In genomic region chr4:53115410-53115809, GRCm38 (mm10) we compare ENCODE assay signal across 11 mouse cellular contexts. TPM values are rescaled to one million over a fixed set of nuclear protein-coding genes. Genes with fewer than 3 reads are reported as not detected.
DNase-seq lines count a peak whose midpoint lies in the region; ATAC-seq lines count a peak whose summit lies in the region.
"Had no signal": no experiment of that assay in that cellular context is flagged by ENCODE, and none has a peak within 500 bp of the region (broad histone marks: within the 10 kb centered on the region; RNA-seq: fewer than 3 reads in every experiment).

No protein-coding gene starts in this region.

- no peak overlapping the region for H3K4me3 ChIP-seq in hindbrain, embryonic 12.5 days
- H3K4me3 ChIP-seq in hindbrain, embryonic 14.5 days (replicated peaks; ENCODE audit: low read length), result no peak overlapping the region
- no peak overlapping the region for H3K4me3 ChIP-seq in neural tube, embryonic 11.5 days (ENCODE audit: low read depth, low read length)
- H3K4me3 ChIP-seq: liver, embryonic 15.5 days had no signal

- 33% methylated on average over 4 of the region's 4 CpGs for WGBS in hindbrain, embryonic 12.5 days
- 30% methylated on average over 4 of the region's 4 CpGs for WGBS in hindbrain, embryonic 14.5 days
- WGBS in neural tube, embryonic 11.5 days, result 37% methylated on average over 4 of the region's 4 CpGs

- ATAC-seq in hindbrain, embryonic 12.5 days (ENCODE audit: low FRiP score), result peak; percentile 26; the same call in 1 of the 2 replicates
- ATAC-seq in hindbrain, embryonic 14.5 days (ENCODE audit: low FRiP score), result no peak
- ATAC-seq in neural tube, embryonic 11.5 days (ENCODE audit: insufficient read depth, low FRiP score, low TSS enrichment), result peak; percentile 35; the same call in 1 of the 2 replicates
- ATAC-seq in frontal cortex, adult (ENCODE audit: low TSS enrichment), result no peak

- intact Hi-C loops in heart, postnatal 10 days (cut with DNase I), result no loop called here

- no peaks in the 10 kb centered on the region for H3K9me3 ChIP-seq in hindbrain, embryonic 12.5 days (replicated peaks)
- H3K9me3 ChIP-seq in hindbrain, embryonic 14.5 days (ENCODE audit: control insufficient read depth, low read length), result no peaks in the 10 kb centered on the region
- H3K9me3 ChIP-seq in neural tube, embryonic 11.5 days (ENCODE audit: control insufficient read depth, low read length), result no peaks in the 10 kb centered on the region
- H3K9me3 ChIP-seq: G1E; liver, embryonic 15.5 days had no signal

- H3K36me3 ChIP-seq in hindbrain, embryonic 12.5 days, result no peaks in the 10 kb centered on the region
- H3K36me3 ChIP-seq in hindbrain, embryonic 14.5 days (replicated peaks; ENCODE audit: control insufficient read depth, insufficient read depth), result no peaks in the 10 kb centered on the region
- H3K36me3 ChIP-seq in neural tube, embryonic 11.5 days (ENCODE audit: control insufficient read depth, insufficient read depth, low read length), result no peaks in the 10 kb centered on the region

- H3K27ac ChIP-seq in hindbrain, embryonic 12.5 days, result no peak overlapping the region
- no peak overlapping the region for H3K27ac ChIP-seq in hindbrain, embryonic 14.5 days
- H3K27ac ChIP-seq in neural tube, embryonic 11.5 days (ENCODE audit: low read depth, low read length), result no peak overlapping the region
- H3K27ac ChIP-seq: liver, embryonic 15.5 days had no signal

- peaks cover 11% of the 10 kb centered on the region for H3K4me1 ChIP-seq in hindbrain, embryonic 12.5 days
- no peaks in the 10 kb centered on the region for H3K4me1 ChIP-seq in hindbrain, embryonic 14.5 days (replicated peaks; ENCODE audit: control insufficient read depth, insufficient read depth, low read length)
- H3K4me1 ChIP-seq in neural tube, embryonic 11.5 days (ENCODE audit: control insufficient read depth, insufficient read depth, low read length), result no peaks in the 10 kb centered on the region

- H3K9ac ChIP-seq in hindbrain, embryonic 12.5 days, result no peak overlapping the region
- no peak overlapping the region for H3K9ac ChIP-seq in hindbrain, embryonic 14.5 days
- H3K9ac ChIP-seq in neural tube, embryonic 11.5 days (ENCODE audit: low read length), result no peak overlapping the region
- H3K9ac ChIP-seq: liver, embryonic 15.5 days had no signal

- DNase-seq in hindbrain, embryonic 14.5 days (ENCODE audit: low spot score), result no peak
- DNase-seq in ovary, postnatal 36 days (ENCODE audit: low spot score), result peak; percentile 56
- DNase-seq in ovary, postnatal 10 days (ENCODE audit: low spot score), result no peak
- peak; percentile 34 to 47 for DNase-seq in heart, postnatal 10 days
- DNase-seq in neural tube, embryonic 11.5 days (ENCODE audit: low spot score), result no peak
- no peak for DNase-seq in right cerebral cortex, postnatal 25 days
- DNase-seq: thymus, postnatal 25 days had no signal

- no peak overlapping the region for H3K4me2 ChIP-seq in hindbrain, embryonic 12.5 days (replicated peaks)
- no peak overlapping the region for H3K4me2 ChIP-seq in hindbrain, embryonic 14.5 days (replicated peaks)
- H3K4me2 ChIP-seq in neural tube, embryonic 11.5 days (ENCODE audit: low read depth), result no peak overlapping the region
- H3K4me2 ChIP-seq: liver, embryonic 15.5 days had no signal

- H3K27me3 ChIP-seq in hindbrain, embryonic 12.5 days, result no peaks in the 10 kb centered on the region
- H3K27me3 ChIP-seq in hindbrain, embryonic 14.5 days (ENCODE audit: control insufficient read depth, insufficient read depth, low read length), result no peaks in the 10 kb centered on the region
- H3K27me3 ChIP-seq in neural tube, embryonic 11.5 days (ENCODE audit: control insufficient read depth, insufficient read depth, low read length), result no peaks in the 10 kb centered on the region
- H3K27me3 ChIP-seq: liver, embryonic 15.5 days had no signal

RNA-seq across cellular contexts. Expression of gene Abca1, which starts 44.3 kb away (rescaled TPM):
- 9.3 and 10.4 TPM in 2 replicates for polyA plus RNA-seq in hindbrain, embryonic 12.5 days (2016; fragmentation: Nextera tagmentation; extraction: Ambion mirVana)
- 17.3 and 18.8 TPM in 2 replicates for polyA plus RNA-seq in hindbrain, embryonic 14.5 days (2014; fragmentation: Nextera tagmentation; extraction: Ambion mirVana)
- total RNA-seq in heart, postnatal 10 days (2021), result 10 to 100 TPM; 16.1 to 18.2 TPM
- polyA plus RNA-seq in neural tube, embryonic 11.5 days (2014; fragmentation: Nextera tagmentation; extraction: Ambion mirVana), result 9.2 and 11.0 TPM in 2 replicates

Comparison
In these comparisons a context has a peak if more than half of its experiments do, and no peak if none do; other contexts are left out.
1. ATAC-seq: peak in hindbrain, embryonic 12.5 days (single experiment) and neural tube, embryonic 11.5 days (single experiment); none in hindbrain, embryonic 14.5 days (single experiment) and frontal cortex, adult (single experiment).
2. DNase-seq: peak in ovary, postnatal 36 days (single experiment) and heart, postnatal 10 days (2 of 2); none in hindbrain, embryonic 14.5 days (single experiment), ovary, postnatal 10 days (single experiment), neural tube, embryonic 11.5 days (single experiment) and right cerebral cortex, postnatal 25 days (single experiment).